In genomic region chr1:91537786-91538569, GRCm38 (mm10) we compare ENCODE assay signal across 22 mouse cellular contexts. TPM values are rescaled to one million over a fixed set of nuclear protein-coding genes. Genes with fewer than 3 reads are reported as not detected.
DNase-seq lines count a peak whose midpoint lies in the region; ATAC-seq and TF ChIP-seq lines count a peak whose summit lies in the region.
"Had no signal": no experiment of that assay in that cellular context is flagged by ENCODE, and none has a peak within 500 bp of the region (broad histone marks: within the 10 kb centered on the region; RNA-seq: fewer than 3 reads in every experiment).

No protein-coding gene starts in this region.

- intact Hi-C loops in heart, postnatal 36 days (cut with DNase I) = loop anchor here (10.0 kb wide), 1 partner anchor 937 kb away; the partner anchor contains the start of gene Ndufa10

- ATAC-seq in liver, embryonic 14.5 days (ENCODE audit: insufficient read depth) = no peak
- no peak for ATAC-seq in hindbrain, embryonic 12.5 days (ENCODE audit: low FRiP score)
- ATAC-seq: forebrain, postnatal 0 days; intestine, embryonic 15.5 days; midbrain, embryonic 13.5 days; Patski had no signal

- no peaks in the 10 kb centered on the region for H3K9me3 ChIP-seq in liver, embryonic 14.5 days (ENCODE audit: control insufficient read depth, low read length)
- H3K9me3 ChIP-seq in hindbrain, embryonic 12.5 days (replicated peaks) = no peaks in the 10 kb centered on the region
- H3K9me3 ChIP-seq: embryonic facial prominence, embryonic 13.5 days; intestine, embryonic 15.5 days; kidney, embryonic 15.5 days; midbrain, embryonic 13.5 days; neural tube, embryonic 15.5 days had no signal

- H3K27ac ChIP-seq in testis, adult 2 months (ENCODE audit: control insufficient read depth, insufficient read depth, low read depth, low read length) = no peak overlapping the region
- peak overlapping the region; percentile 92 for H3K27ac ChIP-seq in liver, embryonic 14.5 days
- no peak overlapping the region for H3K27ac ChIP-seq in hindbrain, embryonic 12.5 days
- H3K27ac ChIP-seq: embryonic facial prominence, embryonic 13.5 days; hindbrain, embryonic 14.5 days; intestine, embryonic 15.5 days; kidney, embryonic 15.5 days; midbrain, embryonic 13.5 days; neural tube, embryonic 15.5 days had no signal

- H3K36me3 ChIP-seq in testis, adult 2 months (ENCODE audit: control insufficient read depth, insufficient read depth, low read length) = peaks cover 4% of the 10 kb centered on the region; the same call in 1 of the 2 replicates
- no peaks in the 10 kb centered on the region for H3K36me3 ChIP-seq in liver, embryonic 14.5 days (replicated peaks; ENCODE audit: control insufficient read depth, insufficient read depth, low read depth)
- no peaks in the 10 kb centered on the region for H3K36me3 ChIP-seq in hindbrain, embryonic 12.5 days
- H3K36me3 ChIP-seq: intestine, embryonic 15.5 days; kidney, embryonic 15.5 days; neural tube, embryonic 15.5 days had no signal

- no peak for TF ChIP-seq POLR2A in testis, adult 2 months (IDR thresholded peaks at IDR 0.05; ENCODE audit: control insufficient read depth, low read depth, low read length)

- H3K4me1 ChIP-seq in testis, adult 2 months (ENCODE audit: control insufficient read depth, insufficient read depth, low read length) = peaks cover 21% of the 10 kb centered on the region
- peaks cover 52 to 56% of the 10 kb centered on the region in 2 experiments for H3K4me1 ChIP-seq in liver, embryonic 14.5 days (replicated peaks; ENCODE audit: control insufficient read depth in 2 of 2, insufficient read depth in 2 of 2, low read length in 1 of 2)
- peaks cover 20% of the 10 kb centered on the region for H3K4me1 ChIP-seq in hindbrain, embryonic 12.5 days

- peak overlapping the region; percentile 96 for H3K4me2 ChIP-seq in liver, embryonic 14.5 days (ENCODE audit: low read depth)
- no peak overlapping the region for H3K4me2 ChIP-seq in hindbrain, embryonic 12.5 days (replicated peaks)
- H3K4me2 ChIP-seq: embryonic facial prominence, embryonic 13.5 days; hindbrain, embryonic 14.5 days; intestine, embryonic 15.5 days; kidney, embryonic 15.5 days; midbrain, embryonic 13.5 days; neural tube, embryonic 15.5 days had no signal

- WGBS in liver, embryonic 14.5 days (ENCODE audit: insufficient replicate concordance) = 43% methylated on average over 22 of the region's 22 CpGs
- 16% methylated on average over 22 of the region's 22 CpGs for WGBS in hindbrain, embryonic 12.5 days

- no peaks in the 10 kb centered on the region for H3K27me3 ChIP-seq in testis, adult 2 months (ENCODE audit: control insufficient read depth, insufficient read depth, low read length)
- no peaks in the 10 kb centered on the region for H3K27me3 ChIP-seq in liver, embryonic 14.5 days (ENCODE audit: control insufficient read depth, insufficient read depth, low read length)
- peaks cover 34% of the 10 kb centered on the region for H3K27me3 ChIP-seq in hindbrain, embryonic 12.5 days
- H3K27me3 ChIP-seq: CH12.LX, Patski had no signal

- TF ChIP-seq EP300 in liver, embryonic 14.5 days (IDR thresholded peaks at IDR 0.05; ENCODE audit: low read depth) = no peak

- peak overlapping the region; percentile 25; the same call in 1 of the 2 replicates for H3K4me3 ChIP-seq in testis, adult 2 months (ENCODE audit: control insufficient read depth, low read depth, low read length)
- no peak overlapping the region for H3K4me3 ChIP-seq in liver, embryonic 14.5 days (ENCODE audit: insufficient read depth in 1 of 2, low read depth in 2 of 2, low read length in 2 of 2)
- H3K4me3 ChIP-seq in hindbrain, embryonic 12.5 days = no peak overlapping the region
- H3K4me3 ChIP-seq: embryonic facial prominence, embryonic 13.5 days; intestine, embryonic 15.5 days; kidney, embryonic 15.5 days; midbrain, embryonic 13.5 days; neural tube, embryonic 15.5 days had no signal

- TF ChIP-seq CTCF in testis, adult 2 months (IDR thresholded peaks at IDR 0.05; ENCODE audit: control insufficient read depth, insufficient read depth, insufficient replicate concordance, low read depth, low read length) = no peak
- TF ChIP-seq CTCF in liver, embryonic 14.5 days (IDR thresholded peaks at IDR 0.05; ENCODE audit: low read depth) = peak; percentile 25

- DNase-seq in heart, adult 11 months = peak; percentile 49
- DNase-seq in heart, postnatal 36 days = no peak
- DNase-seq in testis, postnatal 10 days (ENCODE audit: low spot score) = no peak
- no peak for DNase-seq in liver, embryonic 14.5 days (ENCODE audit: low read depth in 3 of 3, low spot score in 3 of 3)
- DNase-seq in urinary bladder, adult 18-20 months (ENCODE audit: low spot score in 2 of 2) = no peak
- no peak for DNase-seq in thymus, postnatal 0 days (ENCODE audit: low spot score)
- DNase-seq: adrenal gland, adult 2 months; cerebellum, adult 11 months; cerebellum, postnatal 36 days; forebrain, postnatal 0 days; heart, postnatal 10 days; thymus, adult 2 months had no signal

- peak overlapping the region; percentile 85 for H3K9ac ChIP-seq in liver, embryonic 14.5 days (replicated peaks)
- no peak overlapping the region for H3K9ac ChIP-seq in hindbrain, embryonic 12.5 days
- H3K9ac ChIP-seq: embryonic facial prominence, embryonic 13.5 days; forebrain, postnatal 0 days; hindbrain, embryonic 14.5 days; intestine, embryonic 15.5 days; kidney, embryonic 15.5 days; midbrain, embryonic 13.5 days; neural tube, embryonic 15.5 days had no signal

RNA-seq across cellular contexts. Expression of gene Asb1, which starts 2.4 kb away (rescaled TPM):
- total RNA-seq in heart, postnatal 36 days (2021) = 10 to 100 TPM; 17.0 to 21.0 TPM
- polyA plus RNA-seq in testis, adult 2 months (2012; rRNA removed) = 99.1 and 121 TPM in 2 replicates
- polyA plus RNA-seq in liver, embryonic 14.5 days (2012; rRNA removed) = 9.4 and 10.4 TPM in 2 replicates
- polyA plus RNA-seq in liver, embryonic 14.5 days (2014; fragmentation: Nextera tagmentation; extraction: Ambion mirVana) = 12.6 and 15.8 TPM in 2 replicates
- 14.8 and 17.7 TPM in 2 replicates for polyA plus RNA-seq in hindbrain, embryonic 12.5 days (2016; fragmentation: Nextera tagmentation; extraction: Ambion mirVana)
- 4.0 and 4.3 TPM in 2 replicates for polyA plus RNA-seq in thymus, postnatal 0 days (2015; fragmentation: Nextera tagmentation; extraction: Ambion mirVana)

RNA-seq across cellular contexts. Expression of gene Traf3ip1, which starts 43.5 kb away (rescaled TPM):
- total RNA-seq in heart, postnatal 36 days (2021) = 1 to 10 TPM; 4.6 to 5.4 TPM
- polyA plus RNA-seq in testis, adult 2 months (2012; rRNA removed) = 32.0 and 32.5 TPM in 2 replicates
- 2.4 and 4.1 TPM in 2 replicates for polyA plus RNA-seq in liver, embryonic 14.5 days (2012; rRNA removed)
- polyA plus RNA-seq in liver, embryonic 14.5 days (2014; fragmentation: Nextera tagmentation; extraction: Ambion mirVana) = 1.3 TPM in 2 replicates
- polyA plus RNA-seq in hindbrain, embryonic 12.5 days (2016; fragmentation: Nextera tagmentation; extraction: Ambion mirVana) = 12.9 and 13.0 TPM in 2 replicates
- polyA plus RNA-seq in thymus, postnatal 0 days (2015; fragmentation: Nextera tagmentation; extraction: Ambion mirVana) = 4.6 and 5.1 TPM in 2 replicates
